Mouse (Mus musculus) embryonic facial prominence, embryonic 12.5 days (tissue): ENCODE results near the gene Zup1. TPM values are rescaled to one million over a fixed set of nuclear protein-coding genes. Genes with fewer than 3 reads are reported as not detected.
"Not testable (repeated sequence)": the region's sequence is repeated elsewhere in the genome, so short reads cannot be mapped to it uniquely, and the experiment has no call there.

ENCODE experiments used
- ATAC-seq: fragments of 200-750 bp; cut with Nextera tagmentation; 2 replicates; pipeline ENCODE4 v1.8.0; 2017; ENCODE audit not compliant: insufficient number of reproducible peaks, insufficient read depth, low FRiP score, low TSS enrichment
- H3K27ac ChIP-seq: fragments of 300-500 bp; sonication (generic); 2 replicates; pipeline ENCODE4 v1.5.1; 2016; ENCODE audit warnings: mild to moderate bottlenecking
- H3K27me3 ChIP-seq: fragments of 300-500 bp; sonication (generic); 2 replicates; pipeline ENCODE4 v1.6.1; 2016; ENCODE audit warnings: mild to moderate bottlenecking, moderate library complexity
- H3K36me3 ChIP-seq: fragments of 300-500 bp; sonication (generic); 2 replicates; pipeline ENCODE4 v1.6.1; 2016; ENCODE audit warnings: mild to moderate bottlenecking
- H3K4me1 ChIP-seq: fragments of 300-500 bp; sonication (generic); 2 replicates; pipeline ENCODE4 v1.6.1; 2016
- H3K4me2 ChIP-seq: fragments of 300-500 bp; sonication (generic); replicated peaks from 2 replicates; pipeline ENCODE4 v1.6.1; 2016; ENCODE audit warnings: mild to moderate bottlenecking, moderate library complexity
- H3K4me3 ChIP-seq: fragments of 300-500 bp; sonication (generic); 2 replicates; pipeline ENCODE4 v1.5.1; 2016; ENCODE audit warnings: mild to moderate bottlenecking
- H3K9ac ChIP-seq: fragments of 300-500 bp; sonication (generic); 2 replicates; pipeline ENCODE4 v1.6.1; 2016; ENCODE audit warnings: mild to moderate bottlenecking, moderate library complexity
- H3K9me3 ChIP-seq: fragments of 300-500 bp; sonication (generic); 2 replicates; pipeline ENCODE4 v1.6.1; 2016; ENCODE audit warnings: mild to moderate bottlenecking, moderate library complexity
- WGBS: fragments of 180-500 bp; shearing (Covaris S2); methylation state at CpG from one replicate; pipeline ENCODE4 v1.1.7; 2016; 5-methylcytosine and 5-hydroxymethylcytosine counted together
- polyA plus RNA-seq: library from polyadenylated mRNA; unstranded; fragments of >200 nt; fragmentation: Nextera tagmentation; extraction: Ambion mirVana; gene quantifications from 2 replicates; pipeline ENCODE4 v1.2.1, GENCODE M21; 2016

Gene Zup1
- polyA plus RNA-seq: 27.5 and 28.6 TPM in 2 replicates

DNA sequence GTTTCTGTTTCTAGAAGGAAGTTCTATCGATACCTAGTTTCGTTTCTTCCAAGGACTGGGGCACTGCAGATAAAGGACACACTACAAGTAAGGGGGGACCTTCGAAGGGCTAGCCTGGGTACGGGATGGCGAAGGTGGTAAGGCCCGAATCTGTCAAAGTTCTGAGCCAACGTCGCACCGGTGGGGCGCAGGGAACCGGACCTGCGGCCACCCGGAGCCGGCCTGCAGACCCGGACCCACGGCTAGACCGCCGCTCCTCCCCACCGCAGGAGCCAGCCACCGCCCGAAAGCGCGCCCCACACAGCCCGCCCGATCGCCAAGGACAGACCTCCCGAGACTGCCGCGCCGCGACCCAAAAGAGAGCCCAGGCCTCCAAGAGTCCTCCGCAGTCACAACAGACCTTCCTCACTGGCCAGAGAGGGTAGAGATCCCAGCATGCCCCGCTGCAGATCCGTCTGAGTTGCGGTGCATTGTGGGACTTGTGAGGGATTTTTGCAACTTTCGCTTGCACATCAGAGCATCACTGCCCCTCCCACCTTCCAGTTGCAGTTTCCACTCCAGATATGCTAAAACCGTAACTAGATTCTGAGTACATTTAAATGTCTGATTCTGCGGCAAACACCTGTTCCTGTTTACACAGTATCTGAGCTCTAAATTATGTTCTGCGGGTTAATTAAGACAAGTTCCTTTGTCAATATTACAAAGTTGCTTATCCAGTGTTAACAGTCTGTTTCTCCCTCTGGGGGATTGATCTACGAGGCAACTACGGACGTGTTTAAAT is at the start of gene Zup1:
TSS of gene Zup1 (minus strand) at position 467 of the 781 bp plus-strand sequence.
- Histone ChIP-seq H3K27ac (peak within 1 kb of the TSS; percentile 84), H3K4me3 (peak within 1 kb of the TSS; percentile 73), H3K4me1 (0 out of 2 replicates have a peak, but pooled peaks cover 10% of the 10 kb centered on the region), H3K36me3 (peaks cover 8% of the 10 kb centered on the region; the same call in 1 of the 2 replicates), H3K9ac (peak within 1 kb of the TSS; percentile 95), H3K4me2 (peak within 1 kb of the TSS; percentile 62), H3K9me3 (no peaks in the 10 kb centered on the region), H3K27me3 (no peaks in the 10 kb centered on the region)
- peak; percentile 93 for ATAC-seq
- WGBS: 2% methylated on average over 42 of the region's 42 CpGs

DNA sequence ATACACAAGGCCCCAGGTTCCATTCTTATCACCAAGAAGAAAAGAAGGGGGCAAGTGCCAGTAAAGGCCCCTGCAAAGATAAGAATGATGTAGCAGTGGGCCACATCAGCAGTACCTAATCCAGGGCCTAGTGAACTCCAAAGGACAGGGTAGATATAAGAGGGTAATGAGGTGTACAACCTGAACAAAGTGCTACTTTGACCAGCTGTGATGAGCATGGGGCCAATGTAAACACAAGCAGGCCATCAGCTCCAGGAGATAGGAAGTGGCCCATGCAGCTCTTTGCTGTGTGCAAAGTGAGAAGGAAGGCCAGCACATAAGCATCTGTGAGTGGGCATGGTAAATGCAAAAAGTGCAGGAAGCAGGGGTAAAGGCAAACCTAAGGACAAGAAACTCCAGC is 47.3 kb upstream of the Zup1 start:
- ATAC-seq: no peak
- Histone ChIP-seq H3K36me3 (peaks cover 58% of the 10 kb centered on the region), H3K27me3 (no peaks in the 10 kb centered on the region)

GRCm38 (mm10) chr10:33996686-33997085 is 45.6 kb upstream of the Zup1 start:
- WGBS: 87% methylated on average over 6 of the region's 8 CpGs
- not testable (repeated sequence) for ATAC-seq, H3K9me3 ChIP-seq, H3K27ac ChIP-seq, H3K4me1 ChIP-seq, H3K27me3 ChIP-seq, H3K9ac ChIP-seq, H3K4me2 ChIP-seq, H3K4me3 ChIP-seq
- H3K36me3 ChIP-seq: peaks cover 66% of the 10 kb centered on the region

More for the DNA sequence above, 47.3 kb upstream of the Zup1 start:
- no peak overlapping the region for H3K4me2 ChIP-seq
- no peaks in the 10 kb centered on the region for H3K4me1 ChIP-seq
- H3K27ac ChIP-seq: no peak overlapping the region
- H3K9me3 ChIP-seq: no peaks in the 10 kb centered on the region
- H3K4me3 ChIP-seq: no peak overlapping the region
- no peak overlapping the region for H3K9ac ChIP-seq

DNA sequence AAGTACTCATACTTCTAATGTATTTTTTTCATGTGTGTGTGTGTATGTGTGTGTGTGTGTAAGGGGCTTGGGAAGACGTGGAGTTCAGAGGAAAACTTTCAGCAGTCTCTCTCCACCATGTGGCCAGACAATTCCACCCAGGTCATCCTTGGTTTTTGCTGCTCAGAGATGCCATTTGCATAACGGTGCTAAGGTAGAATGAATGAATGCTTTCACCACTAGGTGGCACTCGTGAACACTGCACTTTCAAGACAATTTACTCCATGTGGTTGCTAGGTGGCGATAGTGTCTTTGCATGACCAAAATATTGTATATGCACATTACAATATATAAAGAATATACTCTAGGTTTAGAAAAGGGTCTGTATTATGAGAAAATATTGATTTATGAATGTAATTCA is 35.7 kb upstream of the Zup1 start:
- Histone ChIP-seq H3K9ac (no peak overlapping the region), H3K4me3 (no peak overlapping the region), H3K9me3 (no peaks in the 10 kb centered on the region), H3K27me3 (no peaks in the 10 kb centered on the region), H3K36me3 (no peaks in the 10 kb centered on the region; the same call in 1 of the 2 replicates), H3K4me1 (no peaks in the 10 kb centered on the region), H3K4me2 (no peak overlapping the region), H3K27ac (no peak overlapping the region)
- WGBS: 18% methylated on average over 4 of the region's 4 CpGs
- peak; percentile 52; the same call in 1 of the 2 replicates for ATAC-seq

GRCm38 (mm10) chr10:33974781-33975494 is 23.9 kb upstream of the Zup1 start:
- ATAC-seq: no peak
- 84% methylated on average over 7 of the region's 7 CpGs for whole genome bisulfite sequencing
- no peaks in the 10 kb centered on the region for H3K36me3 ChIP-seq

DNA sequence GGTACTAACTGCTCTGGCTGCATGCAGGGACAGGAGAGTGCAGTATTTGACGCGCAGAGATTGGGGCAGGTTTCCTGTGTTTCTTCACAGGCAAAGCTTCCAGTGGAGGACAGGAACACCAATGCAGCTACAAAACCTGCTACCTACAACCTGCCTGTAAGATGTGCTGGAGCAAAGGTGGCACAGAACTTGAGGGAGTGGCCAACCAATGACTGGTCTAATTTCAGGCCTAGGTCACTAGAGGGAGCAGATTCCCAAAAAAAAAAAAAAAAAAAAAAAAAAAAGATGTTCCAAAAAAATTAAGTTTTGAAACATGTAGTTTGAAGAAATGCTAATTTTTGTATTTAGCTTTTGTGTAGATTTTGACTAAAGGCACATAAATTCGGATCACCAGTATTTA is 1.4 kb upstream of the Zup1 start:
- WGBS: 73% methylated on average over 3 of the region's 3 CpGs
- Histone ChIP-seq H3K27ac (no peak overlapping the region), H3K4me1 (0 out of 2 replicates have a peak, but pooled peaks cover 10% of the 10 kb centered on the region)

More at GRCm38 (mm10) chr10:33974781-33975494, 23.9 kb upstream of the Zup1 start:
- Histone ChIP-seq H3K4me1 (no peaks in the 10 kb centered on the region), H3K27ac (no peak overlapping the region), H3K27me3 (no peaks in the 10 kb centered on the region), H3K4me2 (no peak overlapping the region), H3K9me3 (no peaks in the 10 kb centered on the region), H3K4me3 (no peak overlapping the region), H3K9ac (no peak overlapping the region)

DNA sequence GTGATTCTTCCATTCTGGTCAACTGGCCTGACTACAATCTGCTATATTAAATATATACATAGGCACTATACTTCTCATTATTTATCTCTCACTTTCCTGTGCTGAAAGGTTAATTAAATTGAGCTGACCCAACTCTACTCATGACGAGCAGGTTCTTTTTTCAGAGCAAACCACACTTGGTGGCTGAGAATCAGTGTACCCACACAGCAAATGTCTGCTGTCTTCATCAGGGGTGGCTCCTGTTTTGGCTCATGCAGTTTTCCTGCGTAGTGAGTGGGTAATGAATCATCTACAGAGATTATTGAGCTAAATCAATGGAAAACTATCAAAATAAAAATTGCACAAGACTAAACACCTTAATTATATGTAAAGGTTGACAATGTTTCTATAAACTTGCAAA is 4.7 kb downstream of the Zup1 start:
- 86% methylated on average over 2 of the region's 2 CpGs for WGBS
- H3K27ac ChIP-seq: no peak overlapping the region
- H3K9ac ChIP-seq: no peak overlapping the region
- no peaks in the 10 kb centered on the region for H3K9me3 ChIP-seq
- ATAC-seq: no peak
- H3K4me3 ChIP-seq: no peak overlapping the region
- 0 out of 2 replicates have a peak, but pooled peaks cover 10% of the 10 kb centered on the region for H3K4me1 ChIP-seq
- no peak overlapping the region for H3K4me2 ChIP-seq
- H3K36me3 ChIP-seq: peaks cover 29% of the 10 kb centered on the region
- no peaks in the 10 kb centered on the region for H3K27me3 ChIP-seq

More for the DNA sequence above, 1.4 kb upstream of the Zup1 start:
- Histone ChIP-seq H3K36me3 (peaks cover 8% of the 10 kb centered on the region; the same call in 1 of the 2 replicates), H3K9me3 (no peaks in the 10 kb centered on the region), H3K27me3 (no peaks in the 10 kb centered on the region), H3K4me2 (no peak overlapping the region), H3K9ac (no peak overlapping the region), H3K4me3 (no peak overlapping the region)
- ATAC-seq: no peak

- Histone ChIP-seq H3K36me3 (peaks cover 33% of the 10 kb centered on the region), H3K4me2 (no peak overlapping the region), H3K4me3 (no peak overlapping the region), H3K9me3 (no peaks in the 10 kb centered on the region), H3K9ac (no peak overlapping the region), H3K27ac (no peak overlapping the region), H3K27me3 (no peaks in the 10 kb centered on the region), H3K4me1 (0 out of 2 replicates have a peak, but pooled peaks cover 9% of the 10 kb centered on the region)
- ATAC-seq: no peak
- 93% methylated on average over 3 of the region's 3 CpGs for WGBS
Observed at GRCm38 (mm10) chr10:33945390-33945789, 5.7 kb downstream of the Zup1 start.

DNA sequence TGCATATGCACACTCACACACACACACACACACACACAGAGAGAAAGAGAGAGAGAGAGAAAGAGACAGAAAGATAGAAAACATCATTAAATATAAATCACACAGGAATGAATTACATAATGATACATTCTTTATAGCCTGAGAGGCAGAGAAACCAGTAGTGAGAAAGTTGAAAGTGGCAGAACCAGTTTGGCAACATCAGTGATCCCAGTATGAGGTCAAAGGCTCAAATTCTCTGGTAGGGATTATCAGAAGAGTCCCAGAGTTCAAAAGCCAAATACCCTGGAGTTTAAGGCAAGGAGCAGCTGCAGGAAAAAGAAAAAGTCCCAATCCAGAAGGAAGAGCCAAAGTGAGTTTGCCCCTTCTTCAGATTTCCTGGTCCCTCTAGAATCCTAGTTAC is 10.4 kb downstream of the Zup1 start:
- no peak overlapping the region for H3K27ac ChIP-seq
- no peak overlapping the region for H3K4me3 ChIP-seq
- ATAC-seq: no peak
- no peaks in the 10 kb centered on the region for H3K4me1 ChIP-seq
- no peaks in the 10 kb centered on the region for H3K27me3 ChIP-seq
- H3K36me3 ChIP-seq: peaks cover 60% of the 10 kb centered on the region
- no peaks in the 10 kb centered on the region for H3K9me3 ChIP-seq
- no peak overlapping the region for H3K9ac ChIP-seq
- H3K4me2 ChIP-seq: no peak overlapping the region

DNA sequence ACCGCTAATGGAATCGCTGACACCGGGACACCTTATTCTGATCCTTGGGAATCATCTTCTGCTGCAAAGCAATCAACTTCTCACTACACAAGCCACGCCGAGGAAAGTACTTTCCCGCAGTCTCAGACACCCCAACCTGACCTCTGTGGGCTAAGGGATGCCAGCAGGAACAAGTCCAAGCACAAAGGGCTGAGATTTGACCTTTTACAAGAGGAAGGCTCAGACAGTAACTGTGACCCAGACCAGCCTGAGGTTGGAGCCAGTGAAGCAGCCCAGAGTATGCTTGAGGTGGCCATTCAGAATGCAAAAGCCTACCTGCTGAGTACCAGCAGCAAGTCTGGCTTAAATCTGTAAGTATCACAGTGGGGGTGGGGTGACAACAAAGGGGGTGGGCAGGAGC is 45.6 kb downstream of the Zup1 start:
- 6% methylated on average over 6 of the region's 6 CpGs for WGBS
- 0 out of 2 replicates have a peak, but pooled peaks cover 4% of the 10 kb centered on the region for H3K4me1 ChIP-seq
- H3K9me3 ChIP-seq: no peaks in the 10 kb centered on the region
- no peaks in the 10 kb centered on the region for H3K36me3 ChIP-seq
- ATAC-seq: no peak; the same call in 1 of the 2 replicates
- H3K9ac ChIP-seq: no peak overlapping the region
- no peaks in the 10 kb centered on the region for H3K27me3 ChIP-seq
- H3K4me3 ChIP-seq: peak overlapping the region; percentile 40
- peak overlapping the region; percentile 69 for H3K4me2 ChIP-seq
- no peak overlapping the region for H3K27ac ChIP-seq

DNA sequence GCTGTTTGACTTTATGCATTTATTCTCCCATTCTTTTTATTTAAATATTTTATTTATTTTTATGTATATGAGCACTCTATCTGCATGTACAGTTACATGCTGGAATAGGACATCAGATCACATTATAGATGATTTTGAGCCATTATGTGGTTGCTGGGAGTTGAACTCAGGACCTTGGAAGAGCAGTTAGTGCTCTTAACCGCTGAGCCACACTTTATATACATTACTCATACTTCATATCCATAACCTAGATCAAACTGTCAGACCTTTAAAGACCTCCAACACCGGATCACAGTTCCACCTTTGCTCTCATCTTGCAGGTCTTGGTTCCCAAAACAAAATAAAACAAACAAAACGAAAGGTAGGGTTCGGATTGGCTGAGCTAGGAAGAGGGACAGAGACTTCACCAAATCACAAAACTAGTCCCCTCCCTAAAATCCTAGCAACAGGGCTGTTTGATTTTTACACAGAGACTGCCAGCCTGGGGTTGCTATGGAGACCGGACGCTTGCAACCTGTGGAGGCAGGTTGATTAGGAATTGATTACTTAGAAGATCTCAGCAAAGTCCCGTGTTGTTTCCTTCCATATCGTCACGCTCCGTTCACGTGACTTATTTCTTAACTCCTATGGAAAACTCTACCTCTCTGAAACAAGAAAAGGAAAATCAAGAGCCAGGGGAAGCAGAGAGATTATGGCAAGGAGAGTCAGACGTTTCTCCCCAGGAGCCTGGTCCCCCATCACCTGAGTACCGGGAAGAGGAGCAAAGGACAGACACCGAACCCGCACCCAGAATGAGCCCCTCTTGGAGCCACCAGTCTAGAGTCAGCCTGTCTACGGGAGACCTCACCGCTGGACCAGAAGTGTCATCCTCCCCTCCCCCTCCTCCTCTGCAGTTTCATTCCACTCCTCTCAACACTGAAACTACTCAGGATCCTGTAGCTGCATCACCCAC is 46.3 kb downstream of the Zup1 start, which contains the start of gene Rsph4a:
TSS of gene Rsph4a (plus strand) at position 582 of the 952 bp plus-strand sequence.
- Histone ChIP-seq H3K4me2 (peak within 1 kb of the TSS; percentile 69), H3K4me3 (peak within 1 kb of the TSS; percentile 40), H3K36me3 (no peaks in the 10 kb centered on the region), H3K4me1 (0 out of 2 replicates have a peak, but pooled peaks cover 4% of the 10 kb centered on the region), H3K27ac (no peak within 1 kb of the TSS), H3K27me3 (no peaks in the 10 kb centered on the region), H3K9ac (no peak within 1 kb of the TSS), H3K9me3 (no peaks in the 10 kb centered on the region)
- 6% methylated on average over 17 of the region's 17 CpGs for WGBS
- ATAC-seq: peak; percentile 95
